Mouse (Mus musculus) olfactory bulb, adult 2 months (tissue): ENCODE data around the gene Plcb2. TPM values are rescaled to one million over a fixed set of nuclear protein-coding genes. Genes with fewer than 3 reads are reported as not detected.

Source experiments
- H3K27ac ChIP-seq: fragments of 200-500 bp; 2 replicates; pipeline ENCODE4 v1.5.1; 2012; ENCODE audit warnings: low read depth, low read length; ENCODE audit not compliant: insufficient read depth
- H3K4me1 ChIP-seq: fragments of 200-500 bp; 2 replicates; pipeline ENCODE4 v1.6.1; 2012; ENCODE audit warnings: low read length; ENCODE audit not compliant: control insufficient read depth, insufficient read depth
- H3K4me3 ChIP-seq: fragments of 200-500 bp; 2 replicates; pipeline ENCODE4 v1.5.1; 2012; ENCODE audit warnings: mild to moderate bottlenecking, low read depth, low read length, moderate library complexity; ENCODE audit not compliant: insufficient read depth
- CTCF ChIP-seq: fragments of 200-500 bp; IDR thresholded peaks from 2 replicates; pipeline ENCODE4 v1.5.1; 2012; ENCODE audit warnings: low read depth, mild to moderate bottlenecking, low read length, moderate library complexity; ENCODE audit not compliant: insufficient read depth
- POLR2A ChIP-seq: fragments of 200-500 bp; IDR thresholded peaks from 2 replicates; pipeline ENCODE4 v1.6.1; 2012; ENCODE audit warnings: mild to moderate bottlenecking, low read depth, low read length, moderate library complexity; ENCODE audit not compliant: insufficient read depth
- WGBS: fragments of 180-500 bp; shearing (Covaris S2); methylation state at CpG from one replicate; pipeline ENCODE4 v1.1.7; 2018; 5-methylcytosine and 5-hydroxymethylcytosine counted together
- polyA plus RNA-seq: library from polyadenylated mRNA; stranded (reverse); fragments of >200 nt; gene quantifications from 2 replicates; pipeline ENCODE4 v1.2.4, GENCODE M21; 2012; ENCODE audit warnings: low replicate concordance; ENCODE audit not compliant: missing spikeins, insufficient read depth, insufficient read length

Gene Plcb2
- polyA plus RNA-seq, 1 experiment: not detected

DNA sequence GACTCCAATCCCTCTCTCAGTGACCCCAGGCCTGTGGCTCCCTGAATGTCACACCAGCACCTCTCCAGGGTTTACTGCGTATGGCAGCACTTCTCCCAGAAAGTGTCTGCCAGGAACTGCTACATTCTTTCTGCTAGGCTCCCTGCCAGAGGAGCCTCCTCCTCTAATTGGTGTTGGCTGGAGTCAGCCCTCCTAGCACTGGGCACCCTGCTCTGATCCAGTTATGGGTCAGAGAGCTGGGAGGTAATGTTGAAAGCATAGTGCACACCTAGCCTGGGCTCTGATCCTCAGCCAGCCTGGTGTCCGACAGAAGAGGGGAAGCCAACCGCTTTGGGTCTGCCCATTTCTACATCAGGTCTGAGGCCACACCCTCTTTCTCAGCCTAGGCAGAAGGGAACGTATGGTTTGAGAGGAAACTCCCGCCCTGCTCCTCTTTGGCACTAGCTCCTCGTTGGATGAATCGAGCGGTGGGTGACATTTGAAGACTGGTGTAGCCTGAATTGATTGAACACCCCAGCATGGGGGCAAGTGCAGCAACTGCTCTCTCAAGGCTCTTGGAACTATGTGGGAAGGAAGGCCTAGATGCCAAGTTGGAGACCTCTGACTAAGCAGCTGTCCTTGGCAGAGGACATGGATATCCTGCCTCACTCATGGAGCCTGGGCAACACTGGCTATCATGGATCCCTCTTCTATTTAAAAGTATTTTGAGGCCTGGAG lies 45.5 kb downstream of the Plcb2 start:
- TF ChIP-seq POLR2A (no peak), CTCF (no peak)
- no peak overlapping the region for H3K4me3 ChIP-seq
- 52% methylated on average over 8 of the region's 8 CpGs for WGBS

DNA sequence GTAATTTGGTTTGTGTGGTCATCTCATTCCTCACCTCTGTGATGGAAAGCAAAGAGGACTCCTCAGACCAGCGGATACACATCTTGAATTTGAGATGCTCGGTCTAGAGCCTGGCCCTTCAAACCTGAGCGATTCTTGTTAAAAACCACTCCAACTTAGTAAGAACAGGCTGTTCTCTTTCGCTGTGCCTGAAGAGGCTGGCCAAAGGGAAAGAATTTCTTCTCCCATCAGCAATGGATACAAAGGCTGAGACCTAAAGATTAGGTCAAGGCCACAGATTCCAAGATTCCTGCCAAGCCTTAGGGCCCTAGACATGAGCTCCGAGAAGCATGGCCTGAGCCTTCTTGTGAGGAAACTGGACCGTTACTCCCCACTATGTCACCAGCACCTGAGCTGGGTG lies 47.3 kb downstream of the Plcb2 start:
- H3K4me1 ChIP-seq: peaks cover 23% of the 10 kb centered on the region
- TF ChIP-seq POLR2A: no peak
- no peak overlapping the region for H3K27ac ChIP-seq
- whole genome bisulfite sequencing: 97% methylated on average over 6 of the region's 6 CpGs
- H3K4me3 ChIP-seq: no peak overlapping the region

More for the DNA sequence above, 45.5 kb downstream of the Plcb2 start:
- Histone ChIP-seq H3K27ac (no peak overlapping the region), H3K4me1 (peaks cover 14% of the 10 kb centered on the region)

DNA sequence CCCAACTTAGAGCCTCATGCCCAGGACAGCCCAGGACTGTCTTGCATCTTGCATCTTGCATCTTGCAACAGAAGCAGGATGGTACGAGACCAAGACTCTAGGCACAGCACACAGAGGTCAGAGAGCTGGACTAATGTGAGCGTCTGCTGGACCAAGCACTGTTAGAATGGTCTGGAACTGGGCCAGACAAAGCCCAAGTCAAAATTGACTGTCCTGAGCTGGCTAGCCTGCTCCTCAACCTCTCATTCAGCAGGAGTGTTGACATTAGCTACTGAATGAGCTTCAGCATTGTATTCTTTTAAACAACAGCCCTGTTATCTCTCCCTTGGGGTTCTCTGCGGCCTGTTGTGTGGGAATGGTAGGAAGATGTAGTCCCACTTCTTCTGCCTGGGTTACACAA lies 48.7 kb downstream of the Plcb2 start:
- Histone ChIP-seq H3K4me3 (no peak overlapping the region), H3K27ac (no peak overlapping the region), H3K4me1 (peaks cover 28% of the 10 kb centered on the region)
- no peak for TF ChIP-seq POLR2A
- TF ChIP-seq CTCF: no peak
- 91% methylated on average over 3 of the region's 3 CpGs for WGBS

DNA sequence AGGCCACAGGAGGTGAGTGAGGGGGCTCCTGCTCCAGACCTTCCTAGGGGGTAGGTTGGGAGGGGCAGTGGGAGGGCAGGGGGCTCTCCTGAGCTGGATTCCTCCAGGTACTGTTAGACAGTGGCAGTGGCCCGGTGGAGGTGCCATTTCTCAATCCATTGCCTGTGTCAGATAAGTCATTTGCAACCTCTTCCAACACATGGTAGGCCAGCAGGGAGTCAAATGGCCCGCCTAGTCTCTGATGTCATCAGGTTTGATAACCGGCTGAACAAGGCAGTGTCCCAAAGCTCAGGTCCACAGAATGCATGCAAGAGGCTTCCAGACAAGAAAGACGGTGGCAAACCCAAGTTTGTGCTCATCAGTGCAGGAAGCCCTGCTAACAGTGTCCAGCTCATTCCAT lies 50.4 kb downstream of the Plcb2 start:
- Histone ChIP-seq H3K4me1 (peaks cover 30% of the 10 kb centered on the region), H3K4me3 (peak overlapping the region; percentile 54; the same call in 1 of the 2 replicates), H3K27ac (no peak overlapping the region)
- 60% methylated on average over 4 of the region's 4 CpGs for WGBS
- no peak for TF ChIP-seq CTCF
- TF ChIP-seq POLR2A: no peak

DNA sequence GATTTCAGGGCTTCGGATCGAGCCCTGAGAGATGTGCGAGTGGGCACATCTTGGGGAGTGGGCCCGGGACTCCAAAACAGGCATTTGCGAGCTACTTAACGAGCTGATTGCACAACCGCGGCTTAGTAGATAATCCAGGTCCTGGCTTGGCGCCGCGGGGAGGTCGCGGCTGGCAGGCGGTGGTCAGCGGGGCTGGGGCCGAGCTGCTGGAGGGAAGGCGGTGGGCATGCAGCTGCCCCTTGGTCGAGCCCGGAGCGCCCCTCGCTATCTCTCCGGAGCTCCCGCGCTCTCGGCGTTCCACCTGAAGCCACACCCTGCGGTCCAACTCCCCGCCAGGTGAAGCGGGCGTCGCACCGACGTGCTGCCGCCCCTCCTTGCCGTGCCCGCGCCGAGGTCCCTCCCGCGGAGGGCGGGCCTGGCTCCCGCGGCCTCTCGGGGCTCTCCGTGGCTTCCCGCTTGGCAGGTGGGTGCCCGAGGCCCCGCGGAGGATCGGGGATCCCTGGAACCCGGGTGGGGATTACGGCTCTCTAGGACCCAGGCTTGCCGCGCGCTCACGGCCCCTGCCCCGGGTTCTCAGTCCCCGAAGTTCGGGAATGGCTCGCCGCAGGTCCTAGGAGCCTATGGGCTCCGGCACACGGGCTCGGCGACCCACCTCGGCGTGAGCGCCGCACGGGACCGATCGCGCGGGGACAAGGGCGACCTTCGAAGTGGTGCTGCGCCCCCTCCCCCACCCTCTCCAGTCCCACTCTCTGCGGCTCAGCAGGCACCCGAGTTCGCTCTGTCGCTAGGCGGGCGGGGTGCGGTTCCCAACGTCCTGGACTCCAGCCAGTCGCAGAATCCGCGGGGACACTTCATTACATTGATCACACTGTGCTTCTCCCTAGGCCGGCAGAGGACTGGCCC lies 51.1 kb downstream of the Plcb2 start:
- peak overlapping the region; percentile 54 for H3K4me3 ChIP-seq
- 4% methylated on average over 89 of the region's 89 CpGs for WGBS
- H3K4me1 ChIP-seq: peaks cover 25% of the 10 kb centered on the region
- TF ChIP-seq CTCF (no peak), POLR2A (0 out of 2 replicates have a peak, but pooled peaks have one; percentile 21)
- no peak overlapping the region for H3K27ac ChIP-seq

DNA sequence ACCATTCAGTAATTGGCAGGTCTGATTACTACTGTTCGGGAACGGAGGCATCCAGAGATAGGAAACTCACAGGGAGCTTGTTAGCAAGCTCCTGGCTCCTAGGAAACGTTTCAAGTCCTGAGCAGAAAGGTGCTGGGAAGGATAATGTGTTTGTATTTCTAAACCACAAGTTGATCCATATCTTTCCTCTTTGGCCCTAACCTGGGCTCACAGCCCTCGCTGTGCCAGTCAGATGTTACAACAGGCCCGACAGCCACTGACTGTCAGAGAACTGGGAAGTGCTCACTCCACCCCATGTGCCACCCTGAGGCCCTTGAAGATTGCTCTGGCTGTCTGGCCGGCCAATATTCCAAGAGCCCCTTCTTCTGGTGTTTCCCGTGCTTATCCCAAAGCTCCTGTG lies 53.7 kb downstream of the Plcb2 start:
- WGBS: 49% methylated on average over 7 of the region's 7 CpGs
- Histone ChIP-seq H3K4me1 (peaks cover 25% of the 10 kb centered on the region), H3K4me3 (no peak overlapping the region), H3K27ac (no peak overlapping the region)
- TF ChIP-seq POLR2A (no peak), CTCF (no peak)

DNA sequence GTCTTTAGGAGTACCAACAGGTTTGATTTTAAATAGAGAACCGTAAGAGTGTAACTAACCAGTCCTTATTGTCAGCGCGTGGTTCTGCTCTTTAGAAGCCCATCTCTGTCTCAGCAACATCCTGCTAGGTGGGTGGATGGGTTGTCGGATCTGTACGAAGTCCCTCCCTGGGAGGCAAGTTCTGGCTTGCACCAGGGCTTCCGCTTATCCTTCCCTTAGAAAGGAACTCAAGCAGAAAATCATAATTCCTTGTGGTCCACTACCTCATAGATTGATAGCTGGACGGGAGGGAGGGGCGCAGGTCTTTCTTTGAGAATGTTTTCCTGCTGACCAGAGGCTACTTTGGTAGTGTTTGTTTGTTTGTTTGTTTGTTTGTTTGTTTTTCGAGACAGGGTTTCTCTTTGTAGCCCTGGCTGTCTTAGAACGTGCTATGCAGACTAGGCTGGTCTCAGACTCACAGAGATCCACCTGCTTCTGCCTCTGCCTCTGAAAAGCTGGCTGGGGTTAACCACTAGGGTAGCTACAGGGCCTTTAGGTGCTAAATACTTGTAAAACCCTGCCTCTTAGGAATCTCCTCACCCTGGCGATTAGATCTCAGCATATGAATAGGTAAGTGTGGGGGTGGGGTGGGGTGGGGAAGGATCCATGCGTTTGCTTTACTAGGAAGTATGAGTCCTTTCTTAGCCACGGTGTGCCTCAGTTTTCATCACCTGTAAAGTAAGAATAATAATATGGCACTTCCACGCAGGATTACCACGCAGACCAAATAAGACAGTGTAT lies 54.4 kb downstream of the Plcb2 start:
- Histone ChIP-seq H3K4me3 (no peak overlapping the region), H3K27ac (no peak overlapping the region), H3K4me1 (peaks cover 25% of the 10 kb centered on the region)
- WGBS: 40% methylated on average over 15 of the region's 15 CpGs
- no peak for TF ChIP-seq CTCF
- no peak for TF ChIP-seq POLR2A

DNA sequence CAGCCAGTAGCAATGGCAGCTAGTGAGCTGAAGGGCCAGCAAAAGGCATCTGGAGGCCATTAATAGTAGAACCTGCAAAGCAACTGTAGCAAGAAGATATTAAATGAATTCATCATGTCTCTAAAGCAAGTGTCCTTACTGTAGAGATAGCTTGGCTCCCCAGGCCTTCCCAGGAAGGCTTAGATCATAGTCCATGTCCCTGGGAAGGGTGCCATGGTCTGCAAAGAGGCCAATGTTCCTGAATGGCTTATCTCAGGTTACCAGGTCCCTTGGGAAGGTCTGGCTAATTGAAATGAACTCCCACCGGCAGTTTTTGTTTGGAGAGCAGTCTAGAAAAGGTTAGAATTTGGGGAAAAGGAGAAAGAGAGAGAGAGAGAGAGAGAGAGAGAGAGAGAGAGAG lies 56.5 kb downstream of the Plcb2 start:
- no peak overlapping the region for H3K27ac ChIP-seq
- no peak overlapping the region for H3K4me3 ChIP-seq
- 90% methylated on average over 1 of the region's 1 CpGs for WGBS
- peaks cover 12% of the 10 kb centered on the region for H3K4me1 ChIP-seq
- TF ChIP-seq CTCF (no peak), POLR2A (no peak)

DNA sequence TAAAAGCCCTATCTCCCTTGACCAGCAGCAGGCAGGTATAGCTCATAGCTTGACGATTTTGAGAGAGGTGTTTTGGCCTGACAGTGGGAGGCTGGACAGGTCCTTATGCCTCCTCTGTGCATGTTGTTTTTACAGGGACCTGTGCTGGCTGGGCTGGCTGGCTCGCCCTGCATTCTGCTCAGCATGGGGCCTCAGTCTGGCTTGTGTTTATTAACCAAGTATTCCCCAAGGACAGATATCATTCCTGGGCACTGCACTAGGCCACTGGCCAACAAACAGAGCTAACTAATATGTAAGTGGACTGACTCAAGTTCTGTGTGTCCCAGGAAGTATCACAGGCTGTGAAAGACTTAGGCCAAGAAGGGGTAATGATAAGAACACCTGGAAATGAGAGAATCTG lies 58.5 kb downstream of the Plcb2 start:
- Histone ChIP-seq H3K4me1 (peaks cover 18% of the 10 kb centered on the region), H3K27ac (no peak overlapping the region), H3K4me3 (no peak overlapping the region)
- WGBS: 68% methylated on average over 2 of the region's 2 CpGs
- TF ChIP-seq CTCF: no peak
- no peak for TF ChIP-seq POLR2A

DNA sequence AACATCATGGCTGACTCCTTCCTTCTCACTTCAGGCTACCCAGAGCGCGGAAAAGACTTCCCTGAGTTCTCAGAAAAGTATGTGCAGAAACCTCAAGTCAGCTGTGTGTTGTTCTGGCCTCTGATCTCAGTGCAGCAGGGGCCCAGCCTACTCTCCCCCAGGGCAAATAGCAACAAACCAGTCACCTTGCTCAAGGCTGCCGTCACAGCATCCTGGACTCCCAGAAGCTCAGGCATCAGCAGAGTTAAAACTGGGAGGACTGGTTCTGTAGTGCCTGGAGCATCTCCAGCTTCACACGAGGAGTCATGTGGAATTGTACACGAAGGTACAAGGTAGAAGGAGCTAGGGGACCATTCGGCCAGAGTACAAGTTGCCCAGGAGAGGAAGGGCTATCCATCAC lies 59.0 kb downstream of the Plcb2 start:
- no peak overlapping the region for H3K4me3 ChIP-seq
- no peak overlapping the region for H3K27ac ChIP-seq
- H3K4me1 ChIP-seq: peaks cover 20% of the 10 kb centered on the region
- no peak for TF ChIP-seq POLR2A
- no peak for TF ChIP-seq CTCF
- 72% methylated on average over 6 of the region's 6 CpGs for WGBS
